ENCODE assay signal across 24 mouse cellular contexts in the genomic region with DNA sequence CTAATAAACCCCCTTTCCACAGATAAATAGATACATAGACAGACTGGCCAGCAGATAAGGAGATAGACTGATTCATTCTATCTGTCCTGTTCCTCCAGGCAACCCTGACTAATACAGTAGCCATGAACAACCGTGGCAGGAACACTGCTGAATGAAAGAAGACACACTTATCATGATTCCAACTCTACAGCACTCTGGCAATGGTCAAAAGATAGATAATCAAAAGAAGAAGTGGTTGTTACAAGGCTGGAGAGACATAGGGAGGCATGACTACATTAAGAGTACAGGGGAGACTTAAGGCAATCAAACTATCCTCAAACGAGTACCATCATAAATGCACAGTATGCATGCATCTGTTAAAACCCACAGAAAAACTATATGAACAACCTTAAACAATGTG. TPM values are rescaled to one million over a fixed set of nuclear protein-coding genes. Genes with fewer than 3 reads are reported as not detected.
DNase-seq lines count a peak whose midpoint lies in the region; ATAC-seq and TF ChIP-seq lines count a peak whose summit lies in the region.
"Had no signal": no experiment of that assay in that cellular context is flagged by ENCODE, and none has a peak within 500 bp of the region (broad histone marks: within the 10 kb centered on the region; RNA-seq: fewer than 3 reads in every experiment).

No protein-coding gene starts in this region.

- no peak overlapping the region for H3K9ac ChIP-seq in heart, embryonic 11.5 days (ENCODE audit: low read depth, low read length)
- H3K9ac ChIP-seq: embryonic facial prominence, embryonic 13.5 days; embryonic facial prominence, embryonic 15.5 days; forebrain, embryonic 13.5 days; forebrain, embryonic 15.5 days; forebrain, postnatal 0 days had no signal

- H3K9me3 ChIP-seq in heart, embryonic 11.5 days (replicated peaks; ENCODE audit: control insufficient read depth, low read length) = no peaks in the 10 kb centered on the region
- H3K9me3 ChIP-seq in G1E (replicated peaks) = no peaks in the 10 kb centered on the region
- H3K9me3 ChIP-seq: embryonic facial prominence, embryonic 13.5 days; embryonic facial prominence, embryonic 15.5 days; forebrain, embryonic 13.5 days; forebrain, embryonic 15.5 days had no signal

- WGBS in heart, embryonic 11.5 days (ENCODE audit: insufficient replicate concordance) = 79% methylated on average over 2 of the region's 2 CpGs

- H3K4me2 ChIP-seq in heart, embryonic 11.5 days = no peak overlapping the region
- H3K4me2 ChIP-seq: embryonic facial prominence, embryonic 13.5 days; embryonic facial prominence, embryonic 15.5 days; forebrain, embryonic 13.5 days; forebrain, embryonic 15.5 days had no signal

- no peak for TF ChIP-seq CTCF in G1E (IDR thresholded peaks at IDR 0.05; ENCODE audit: low read depth, low read length)

- peaks cover 13% of the 10 kb centered on the region for H3K4me1 ChIP-seq in heart, embryonic 11.5 days (ENCODE audit: control insufficient read depth, insufficient read depth, low read length)
- peaks cover 43% of the 10 kb centered on the region for H3K4me1 ChIP-seq in G1E (ENCODE audit: insufficient read depth, low read depth, low read length)

- peak; percentile 30 for DNase-seq in heart, adult 11 months
- DNase-seq in G1E (ENCODE audit: low spot score) = no peak
- DNase-seq in MEL-GATA-1-ER (ENCODE audit: extremely low read depth, low read depth) = peak; percentile 7
- no peak for DNase-seq in frontal cortex, postnatal 36 days (ENCODE audit: low spot score in 2 of 2)
- DNase-seq: adrenal gland, adult 2 months; adrenal gland, postnatal 10 days; adrenal gland, postnatal 25 days; B cell, adult 2 months; cerebellum, adult 11 months; cerebellum, adult 18-20 months; cerebellum, adult 8-10 months; cerebellum, adult 9-11 months; cerebellum, postnatal 14 days; cerebellum, postnatal 36 days; embryo, embryonic 11 days; forebrain, postnatal 0 days had no signal

- peaks cover 10% of the 10 kb centered on the region for H3K36me3 ChIP-seq in heart, embryonic 11.5 days (ENCODE audit: control insufficient read depth, insufficient read depth, low read length)
- peaks cover 69% of the 10 kb centered on the region for H3K36me3 ChIP-seq in G1E (replicated peaks)

- ATAC-seq in heart, embryonic 11.5 days (replicated peaks; ENCODE audit: insufficient number of reproducible peaks, low FRiP score, low TSS enrichment) = no peak
- ATAC-seq in G1E (ENCODE audit: extremely low read depth, insufficient number of reproducible peaks, low FRiP score, poor library complexity, severe bottlenecking) = peak; percentile 42; the same call in 1 of the 2 replicates
- ATAC-seq: CD4-positive, CD25-positive, alpha-beta regulatory T cell, adult 4 months; forebrain, embryonic 13.5 days; forebrain, embryonic 15.5 days; forebrain, postnatal 0 days had no signal

- no peaks in the 10 kb centered on the region for H3K27me3 ChIP-seq in heart, embryonic 11.5 days (ENCODE audit: control insufficient read depth, insufficient read depth, low read length)
- no peaks in the 10 kb centered on the region for H3K27me3 ChIP-seq in G1E (ENCODE audit: insufficient read depth, low read length)
- H3K27me3 ChIP-seq: CH12.LX; embryonic facial prominence, embryonic 13.5 days; embryonic facial prominence, embryonic 15.5 days; forebrain, embryonic 13.5 days; forebrain, embryonic 15.5 days had no signal

- no peak overlapping the region for H3K4me3 ChIP-seq in heart, embryonic 11.5 days (ENCODE audit: low read depth, low read length)
- no peak overlapping the region for H3K4me3 ChIP-seq in G1E (ENCODE audit: low read depth, low read length)
- H3K4me3 ChIP-seq: embryonic facial prominence, embryonic 13.5 days; embryonic facial prominence, embryonic 15.5 days; erythroblast, embryonic 14.5 days; forebrain, embryonic 13.5 days; forebrain, embryonic 15.5 days had no signal

- H3K27ac ChIP-seq in heart, embryonic 11.5 days (ENCODE audit: low read depth, low read length) = no peak overlapping the region
- H3K27ac ChIP-seq: embryonic facial prominence, embryonic 13.5 days; embryonic facial prominence, embryonic 15.5 days; forebrain, embryonic 13.5 days; forebrain, embryonic 15.5 days had no signal

RNA-seq across cellular contexts. Expression of a gene that starts 5.6 kb away (rescaled TPM):
- polyA plus RNA-seq in heart, embryonic 11.5 days (2014; fragmentation: Nextera tagmentation; extraction: Ambion mirVana) = 86.8 and 93.6 TPM in 2 replicates
- total RNA-seq in G1E (2014; fragmentation: Nextera tagmentation) = 45.0 and 46.0 TPM in 2 replicates
- 27.5 and 28.8 TPM in 2 replicates for total RNA-seq in G1E (2017)
- polyA plus RNA-seq in G1E (2012) = 24.2 and 31.6 TPM in 2 replicates

RNA-seq across cellular contexts. Expression of a gene that starts 59.8 kb away (rescaled TPM):
- polyA plus RNA-seq in heart, embryonic 11.5 days (2014; fragmentation: Nextera tagmentation; extraction: Ambion mirVana) = 46.9 and 47.5 TPM in 2 replicates
- total RNA-seq in G1E (2014; fragmentation: Nextera tagmentation) (29.6 and 32.5 TPM in 2 replicates), G1E (2017) (63.1 and 69.1 TPM in 2 replicates)
- polyA plus RNA-seq in G1E (2012) = 54.8 and 58.4 TPM in 2 replicates

Comparison
In these comparisons a context has a peak if more than half of its experiments do, and no peak if none do; other contexts are left out.
1. DNase-seq: peak in heart, adult 11 months (single experiment) and MEL-GATA-1-ER (single experiment); none in G1E (single experiment) and frontal cortex, postnatal 36 days (0 of 2).